Mouse (Mus musculus): ENCODE data around the gene Vmn2r7.

DNA sequence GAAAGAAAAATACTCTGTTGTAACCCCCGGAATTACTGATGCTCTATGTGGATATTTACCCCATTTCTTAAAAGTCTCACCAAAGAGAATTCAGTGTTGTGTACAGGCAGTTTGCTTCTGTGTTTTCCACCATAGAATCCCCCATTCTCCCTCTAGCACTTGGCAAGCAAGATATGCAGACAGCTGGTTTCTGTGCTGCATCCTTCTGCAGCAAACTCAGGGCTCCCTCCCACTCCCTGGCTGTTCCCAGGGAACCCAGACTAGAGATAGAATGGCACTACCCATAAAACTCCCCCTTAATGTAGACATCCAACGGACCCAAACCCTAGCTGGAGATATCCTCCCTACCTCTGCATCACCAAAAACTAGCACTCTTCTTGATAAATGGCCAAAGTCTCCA, 88.4 kb downstream of the Vmn2r7 start:
- no peak for TF ChIP-seq POLR2A (IDR thresholded peaks at IDR 0.05; ENCODE audit: low read depth, low read length)
- TF ChIP-seq CTCF (IDR thresholded peaks at IDR 0.05; ENCODE audit: extremely low read depth, insufficient read depth, insufficient read length, insufficient replicate concordance) = no peak

Measured in spleen, adult 2 months (tissue).